Mouse (Mus musculus) heart, embryonic 16.5 days (tissue): ENCODE data around the gene BC005561. TPM values are rescaled to one million over a fixed set of nuclear protein-coding genes. Genes with fewer than 3 reads are reported as not detected.
A peak's percentile ranks its signal among the peaks of the same experiment; 100 is the strongest.

Source experiments
- ATAC-seq: fragments of 200-750 bp; cut with Nextera tagmentation; replicated peaks from 2 replicates; pipeline ENCODE4 v1.8.0; 2017; ENCODE audit warnings: moderate number of reproducible peaks; ENCODE audit not compliant: insufficient read depth, low FRiP score; ENCODE audit errors: extremely low read depth
- H3K27ac ChIP-seq: fragments of 300-500 bp; sonication (generic); 2 replicates; pipeline ENCODE4 v1.5.1; 2014; ENCODE audit warnings: mild to moderate bottlenecking, low read length, control low read depth, moderate library complexity
- H3K27me3 ChIP-seq: fragments of 300-500 bp; sonication (generic); 2 replicates; pipeline ENCODE4 v1.6.1; 2014; ENCODE audit warnings: low read length, mixed read lengths; ENCODE audit not compliant: control insufficient read depth, insufficient read depth
- H3K36me3 ChIP-seq: fragments of 300-500 bp; sonication (generic); 2 replicates; pipeline ENCODE4 v1.6.1; 2014; ENCODE audit not compliant: control insufficient read depth, insufficient read depth
- H3K4me1 ChIP-seq: fragments of 300-500 bp; sonication (generic); 2 replicates; pipeline ENCODE4 v1.6.1; 2014; ENCODE audit warnings: low read length, mixed read lengths; ENCODE audit not compliant: control insufficient read depth, insufficient read depth
- H3K4me2 ChIP-seq: fragments of 300-500 bp; sonication (generic); 2 replicates; pipeline ENCODE4 v1.6.1; 2014; ENCODE audit warnings: low read depth, mild to moderate bottlenecking, control low read depth, low read length
- H3K4me3 ChIP-seq: fragments of 300-500 bp; sonication (generic); 2 replicates; pipeline ENCODE4 v1.5.1; 2014; ENCODE audit warnings: mild to moderate bottlenecking, control low read depth, low read length
- H3K9ac ChIP-seq: fragments of 300-500 bp; sonication (generic); 2 replicates; pipeline ENCODE4 v1.6.1; 2014; ENCODE audit warnings: low read length, control low read depth
- H3K9me3 ChIP-seq: fragments of 300-500 bp; sonication (generic); replicated peaks from 2 replicates; pipeline ENCODE4 v1.6.1; 2016; ENCODE audit warnings: low read length; ENCODE audit not compliant: control insufficient read depth
- WGBS: fragments of 180-500 bp; shearing (Covaris S2); extraction: QIAGEN DNeasy Blood & Tissue Kit; methylation state at CpG from one replicate; pipeline ENCODE4 v1.1.7; 2014; 5-methylcytosine and 5-hydroxymethylcytosine counted together
- polyA plus RNA-seq: library from polyadenylated mRNA; unstranded; fragments of >200 nt; fragmentation: Nextera tagmentation; extraction: Ambion mirVana; gene quantifications from 2 replicates; pipeline ENCODE4 v1.2.1, GENCODE M21; 2015

The BC005561 gene
- polyA plus RNA-seq, 1 experiment from 2014 or later, result 7.4 TPM

DNA sequence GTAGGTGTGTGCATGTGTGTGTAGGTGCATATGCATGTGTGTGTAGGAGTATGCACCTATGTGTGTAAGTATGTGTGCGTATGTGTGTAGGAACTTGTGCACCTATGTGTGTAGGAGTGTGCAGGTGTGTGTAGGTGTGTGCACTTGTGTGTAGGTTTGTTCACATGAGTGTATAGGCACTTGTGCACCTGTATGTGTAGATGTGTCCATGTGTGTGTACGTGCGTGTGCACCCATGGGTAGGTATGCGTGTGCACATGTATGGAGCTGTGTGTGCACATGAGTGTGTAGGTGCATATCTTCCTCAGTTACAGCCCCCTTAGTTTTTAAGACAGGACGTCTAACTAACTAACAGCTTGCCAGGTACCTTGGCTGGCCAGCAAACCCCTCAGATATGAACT, 39.6 kb upstream of the BC005561 start:
- WGBS, result 89% methylated on average over 5 of the region's 5 CpGs
- ATAC-seq, result no peak

DNA sequence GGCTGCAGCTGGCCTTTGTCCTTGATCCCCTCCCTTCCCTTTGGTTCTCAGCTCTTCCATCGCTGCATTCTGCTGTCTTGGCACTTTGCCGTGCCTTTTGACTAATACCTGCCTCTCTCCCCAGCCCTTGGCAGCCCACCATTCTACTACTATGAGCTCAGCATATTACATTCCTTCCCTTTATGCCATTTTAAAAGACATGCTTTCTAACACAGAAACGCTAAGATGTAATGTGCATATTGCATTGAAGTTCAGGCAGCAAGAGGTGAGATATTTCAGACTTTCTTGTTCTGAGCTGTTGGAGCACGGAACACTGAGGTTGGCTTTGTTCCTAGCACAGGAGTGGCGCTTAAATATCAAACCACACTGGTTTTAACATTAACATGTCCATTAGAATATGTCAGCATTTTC, 37.2 kb upstream of the BC005561 start:
- Histone ChIP-seq H3K9me3 (no peaks in the 10 kb centered on the region), H3K4me1 (no peaks in the 10 kb centered on the region; the same call in 1 of the 2 replicates), H3K27ac (no peak overlapping the region), H3K4me3 (no peak overlapping the region), H3K36me3 (peaks cover 27% of the 10 kb centered on the region), H3K27me3 (no peaks in the 10 kb centered on the region), H3K4me2 (no peak overlapping the region), H3K9ac (no peak overlapping the region)
- no peak for ATAC-seq
- 82% methylated on average over 5 of the region's 5 CpGs for WGBS

More for the DNA sequence above, 39.6 kb upstream of the BC005561 start:
- no peak overlapping the region for H3K27ac ChIP-seq
- no peaks in the 10 kb centered on the region; the same call in 1 of the 2 replicates for H3K4me1 ChIP-seq
- H3K4me3 ChIP-seq, result no peak overlapping the region
- H3K9ac ChIP-seq, result no peak overlapping the region
- no peak overlapping the region for H3K4me2 ChIP-seq
- no peaks in the 10 kb centered on the region for H3K27me3 ChIP-seq
- no peaks in the 10 kb centered on the region for H3K9me3 ChIP-seq
- peaks cover 32% of the 10 kb centered on the region for H3K36me3 ChIP-seq

GRCm38 (mm10) chr5:104472371-104472770, 35.8 kb upstream of the BC005561 start:
- H3K4me1 ChIP-seq, result no peaks in the 10 kb centered on the region
- WGBS, result 92% methylated on average over 8 of the region's 8 CpGs
- peaks cover 23% of the 10 kb centered on the region for H3K36me3 ChIP-seq
- no peak overlapping the region for H3K27ac ChIP-seq
- ATAC-seq, result no peak
- no peak overlapping the region for H3K4me2 ChIP-seq
- H3K4me3 ChIP-seq, result no peak overlapping the region
- H3K9me3 ChIP-seq, result no peaks in the 10 kb centered on the region
- H3K9ac ChIP-seq, result no peak overlapping the region
- H3K27me3 ChIP-seq, result no peaks in the 10 kb centered on the region

- Histone ChIP-seq H3K27ac (no peak overlapping the region), H3K27me3 (no peaks in the 10 kb centered on the region), H3K4me3 (no peak overlapping the region), H3K36me3 (peaks cover 46% of the 10 kb centered on the region), H3K4me2 (no peak overlapping the region), H3K9ac (no peak overlapping the region), H3K4me1 (no peaks in the 10 kb centered on the region), H3K9me3 (no peaks in the 10 kb centered on the region)
- WGBS, result 80% methylated on average over 7 of the region's 7 CpGs
- ATAC-seq, result no peak
These were observed 27.8 kb upstream of the BC005561 start for GRCm38 (mm10) chr5:104480367-104480766.

GRCm38 (mm10) chr5:104482856-104483255, 25.3 kb upstream of the BC005561 start:
- H3K4me3 ChIP-seq, result no peak overlapping the region
- H3K4me1 ChIP-seq, result no peaks in the 10 kb centered on the region
- 54% methylated on average over 8 of the region's 8 CpGs for WGBS
- peaks cover 43% of the 10 kb centered on the region for H3K36me3 ChIP-seq
- H3K27me3 ChIP-seq, result no peaks in the 10 kb centered on the region
- no peak overlapping the region for H3K4me2 ChIP-seq
- no peaks in the 10 kb centered on the region for H3K9me3 ChIP-seq
- H3K9ac ChIP-seq, result no peak overlapping the region
- no peak overlapping the region for H3K27ac ChIP-seq
- ATAC-seq, result no peak

DNA sequence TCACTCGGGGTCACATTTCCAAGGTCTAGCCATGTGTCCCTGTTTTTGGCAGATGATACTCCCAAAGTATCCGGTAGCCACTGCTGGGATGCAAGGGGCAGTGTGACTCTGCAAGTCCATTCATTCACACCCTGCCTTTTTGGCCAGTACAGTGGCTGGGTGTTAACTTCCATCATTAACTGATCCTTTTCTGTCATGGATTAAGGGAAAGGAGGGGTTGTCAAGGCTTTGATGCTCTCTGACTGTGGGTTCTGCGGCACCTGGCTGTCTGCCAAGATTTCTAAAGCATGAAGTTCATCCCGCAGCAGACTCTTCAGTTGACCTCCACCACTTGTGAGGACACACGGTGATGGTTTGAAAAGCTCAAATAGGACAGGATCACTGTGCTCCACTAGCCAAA, 16.6 kb upstream of the BC005561 start:
- Histone ChIP-seq H3K4me2 (no peak overlapping the region), H3K36me3 (peaks cover 56% of the 10 kb centered on the region), H3K9ac (no peak overlapping the region), H3K4me1 (no peaks in the 10 kb centered on the region), H3K27ac (no peak overlapping the region), H3K4me3 (no peak overlapping the region), H3K9me3 (no peaks in the 10 kb centered on the region), H3K27me3 (no peaks in the 10 kb centered on the region)
- no peak for ATAC-seq
- 39% methylated on average over 5 of the region's 5 CpGs for WGBS

GRCm38 (mm10) chr5:104504883-104505282, 3.3 kb upstream of the BC005561 start:
- peaks cover 20% of the 10 kb centered on the region; the same call in 1 of the 2 replicates for H3K36me3 ChIP-seq
- peaks cover 11% of the 10 kb centered on the region for H3K4me1 ChIP-seq
- no peak overlapping the region for H3K27ac ChIP-seq
- WGBS, result 79% methylated on average over 2 of the region's 2 CpGs
- no peak for ATAC-seq
- H3K9me3 ChIP-seq, result no peaks in the 10 kb centered on the region
- no peak overlapping the region for H3K4me3 ChIP-seq
- no peak overlapping the region for H3K9ac ChIP-seq
- no peak overlapping the region for H3K4me2 ChIP-seq
- H3K27me3 ChIP-seq, result no peaks in the 10 kb centered on the region

GRCm38 (mm10) chr5:104507829-104508194, 340 bp upstream of the BC005561 start:
- Histone ChIP-seq H3K27ac (0 out of 2 replicates have a peak overlapping the region, but pooled peaks have one; percentile 39), H3K36me3 (peaks cover 16% of the 10 kb centered on the region; the same call in 1 of the 2 replicates), H3K9me3 (no peaks in the 10 kb centered on the region), H3K4me2 (peak overlapping the region; percentile 86), H3K27me3 (no peaks in the 10 kb centered on the region), H3K4me1 (peaks cover 11% of the 10 kb centered on the region), H3K9ac (peak overlapping the region; percentile 59; the same call in 1 of the 2 replicates), H3K4me3 (peak overlapping the region; percentile 95)
- 0% methylated on average over 2 of the region's 2 CpGs for WGBS
- peak; percentile 2; the same call in 1 of the 2 replicates for ATAC-seq

GRCm38 (mm10) chr5:104511211-104511610, 3.1 kb downstream of the BC005561 start:
- H3K9ac ChIP-seq, result no peak overlapping the region
- peaks cover 11% of the 10 kb centered on the region for H3K4me1 ChIP-seq
- H3K27ac ChIP-seq, result no peak overlapping the region
- no peak overlapping the region for H3K4me2 ChIP-seq
- ATAC-seq, result no peak
- H3K4me3 ChIP-seq, result no peak overlapping the region
- H3K9me3 ChIP-seq, result no peaks in the 10 kb centered on the region
- peaks cover 12% of the 10 kb centered on the region for H3K36me3 ChIP-seq
- H3K27me3 ChIP-seq, result no peaks in the 10 kb centered on the region
- 96% methylated on average over 3 of the region's 3 CpGs for WGBS
